In the genomic region with DNA sequence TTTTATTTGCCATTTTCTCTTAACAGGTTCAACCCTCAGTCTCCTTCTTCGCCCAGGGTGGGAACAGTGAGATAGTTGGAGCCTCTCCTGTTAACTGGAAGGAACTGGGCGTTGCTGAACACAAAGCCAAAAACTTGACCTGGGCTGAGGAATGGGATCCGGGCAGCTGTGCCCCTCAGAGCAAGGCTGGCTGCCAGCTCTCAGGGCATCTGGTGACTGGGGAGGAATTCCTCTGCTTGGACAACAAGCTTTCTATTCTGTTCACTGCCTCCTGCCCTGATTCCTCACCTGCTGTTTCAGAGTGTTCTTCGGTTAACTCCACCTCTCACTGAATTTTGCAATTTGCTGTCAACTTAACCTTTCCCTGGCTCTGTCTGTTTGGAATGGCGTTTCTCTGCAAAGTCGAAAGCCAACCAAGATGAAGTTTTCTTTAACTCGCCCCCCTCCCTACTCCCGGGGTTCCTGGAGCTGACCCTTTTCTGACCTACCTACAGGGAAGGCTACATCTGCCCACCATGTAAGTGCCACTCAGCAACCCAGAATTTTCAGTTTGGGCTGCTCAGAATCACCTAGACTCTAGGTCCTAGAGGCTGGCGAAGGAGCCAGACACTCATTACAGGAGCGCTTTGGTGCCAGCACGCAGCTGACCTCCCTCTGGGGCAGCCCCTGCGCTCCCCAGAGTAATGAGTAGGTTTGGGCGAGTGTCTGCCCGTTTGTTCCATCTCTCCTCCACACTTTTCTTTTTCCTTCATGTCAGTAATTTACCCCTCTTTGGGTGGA, we compare ENCODE assay signal across 1 mouse cellular context.
TF ChIP-seq lines count a peak whose summit lies in the region.

No protein-coding gene starts in this region.

TF ChIP-seq in MEL, 35 proteins besides CTCF, POLR2A, EP300 and RAD21:
- TF ChIP-seq MEF2A (IDR thresholded peaks at IDR 0.05; ENCODE audit: extremely low read depth, insufficient replicate concordance, low read depth, low read length, poor library complexity, severe bottlenecking), result no peak
- no peak for TF ChIP-seq ZNF384 (IDR thresholded peaks at IDR 0.05; ENCODE audit: low read depth, low read length)
- no peak for TF ChIP-seq GATA1 (IDR thresholded peaks at IDR 0.05; ENCODE audit: low read depth, low read length)
- TF ChIP-seq POLR2AphosphoS5 (IDR thresholded peaks at IDR 0.05; ENCODE audit: borderline replicate concordance, low read depth, low read length), result no peak
- no peak for TF ChIP-seq MXI1 (IDR thresholded peaks at IDR 0.05; ENCODE audit: low read depth, low read length)
- no peak for TF ChIP-seq UBTF (IDR thresholded peaks at IDR 0.05; ENCODE audit: borderline replicate concordance, insufficient read depth, low read depth, low read length)
- no peak for TF ChIP-seq HCFC1 (IDR thresholded peaks at IDR 0.05; ENCODE audit: low read depth, low read length)
- no peak for TF ChIP-seq MAZ (IDR thresholded peaks at IDR 0.05; ENCODE audit: low read depth, low read length)
- no peak for TF ChIP-seq USF1 (IDR thresholded peaks at IDR 0.05; ENCODE audit: low read depth, low read length)
- no peak for TF ChIP-seq E2F4 (IDR thresholded peaks at IDR 0.05; ENCODE audit: borderline replicate concordance, low read depth, low read length)
- TF ChIP-seq KAT2A (conservative IDR thresholded peaks at IDR 0.05; ENCODE audit: low read depth, low read length), result no peak
- no peak for TF ChIP-seq ZKSCAN1 (IDR thresholded peaks at IDR 0.05; ENCODE audit: low read depth, low read length)
- no peak for TF ChIP-seq SIN3A (IDR thresholded peaks at IDR 0.05; ENCODE audit: low read length)
- TF ChIP-seq ZC3H11A (IDR thresholded peaks at IDR 0.05; ENCODE audit: low read depth, low read length), result no peak
- no peak for TF ChIP-seq NRF1 (IDR thresholded peaks at IDR 0.05; ENCODE audit: insufficient read depth, low read depth, low read length, poor library complexity, severe bottlenecking)
- TF ChIP-seq CHD2 (IDR thresholded peaks at IDR 0.05; ENCODE audit: low read length), result no peak
- TF ChIP-seq BHLHE40 (IDR thresholded peaks at IDR 0.05; ENCODE audit: borderline replicate concordance, low read depth, low read length), result no peak
- no peak for TF ChIP-seq NELFE (IDR thresholded peaks at IDR 0.05; ENCODE audit: low read depth, low read length)
- TF ChIP-seq ZMIZ1 (IDR thresholded peaks at IDR 0.05; ENCODE audit: low read depth, low read length), result no peak
